Mouse (Mus musculus) thymus, adult 18-20 months (tissue): ENCODE results near the gene Gm37240.

ENCODE experiments used
- DNase-seq, 2 experiments: peaks; one replicate each; pipeline ENCODE4 v3.0.0; 2022; ENCODE audit warnings: mixed read lengths in 2 of 2

Gene Gm37240

DNA sequence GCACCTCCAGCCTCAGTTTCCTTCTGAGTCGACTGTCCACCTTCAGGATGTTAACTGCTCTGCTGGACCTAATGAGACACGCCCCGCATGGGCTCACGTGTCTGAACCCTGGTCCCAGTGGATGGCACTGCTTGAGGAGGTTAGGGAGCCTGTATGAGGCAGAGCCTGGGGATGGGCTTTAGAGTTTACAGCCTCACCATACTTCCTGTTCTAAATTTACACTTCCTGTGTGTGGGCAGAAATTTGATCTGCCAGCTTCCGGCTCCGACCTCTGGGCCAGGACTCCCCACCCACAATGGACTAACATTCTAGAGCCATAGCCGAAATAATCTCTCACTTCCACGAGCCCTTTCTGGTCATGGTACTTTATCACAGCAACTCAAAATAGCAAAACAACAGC, 1340.1 kb downstream of the Gm37240 start:
- peak; percentile 3 to 9 for DNase-seq

DNA sequence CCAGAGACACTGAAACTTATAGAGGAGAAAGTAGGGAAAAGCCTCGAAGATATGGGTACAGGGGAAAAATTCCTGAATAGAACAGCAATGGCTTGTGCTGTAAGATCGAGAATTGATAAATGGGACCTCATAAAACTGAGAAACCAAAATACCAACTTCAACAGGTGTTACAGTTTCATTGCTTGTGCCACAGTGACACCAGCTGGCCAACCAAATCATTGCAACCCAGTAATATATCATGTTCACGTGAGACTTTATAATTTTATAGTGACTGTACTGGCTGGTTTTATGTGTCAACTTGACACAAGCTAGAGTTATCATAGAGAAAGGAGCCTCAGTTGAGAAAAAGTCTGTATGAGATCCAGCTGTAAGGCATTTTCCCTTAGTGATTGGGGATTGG, 1344.9 kb downstream of the Gm37240 start:
- peak in 1 of 2 experiments; percentile 9 for DNase-seq

DNA sequence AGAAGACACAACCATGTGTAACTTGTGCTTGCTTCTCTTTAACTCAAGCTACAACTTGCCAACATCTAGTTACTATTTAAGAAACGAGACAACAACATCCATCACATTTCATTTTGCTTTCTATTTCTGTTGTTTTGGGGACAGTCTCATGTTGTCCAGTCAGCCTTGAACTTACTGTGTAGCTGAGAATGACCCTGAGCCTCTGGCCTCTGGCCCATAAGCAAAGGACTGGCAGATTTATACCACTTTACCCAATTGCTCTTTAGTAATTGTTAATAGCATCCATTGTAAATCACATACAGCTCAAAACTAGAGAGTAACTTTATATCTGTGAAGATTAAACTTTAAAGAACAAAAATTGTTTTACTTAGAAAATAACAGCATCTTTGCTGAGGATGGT, 1345.4 kb downstream of the Gm37240 start:
- DNase-seq = no peak

DNA sequence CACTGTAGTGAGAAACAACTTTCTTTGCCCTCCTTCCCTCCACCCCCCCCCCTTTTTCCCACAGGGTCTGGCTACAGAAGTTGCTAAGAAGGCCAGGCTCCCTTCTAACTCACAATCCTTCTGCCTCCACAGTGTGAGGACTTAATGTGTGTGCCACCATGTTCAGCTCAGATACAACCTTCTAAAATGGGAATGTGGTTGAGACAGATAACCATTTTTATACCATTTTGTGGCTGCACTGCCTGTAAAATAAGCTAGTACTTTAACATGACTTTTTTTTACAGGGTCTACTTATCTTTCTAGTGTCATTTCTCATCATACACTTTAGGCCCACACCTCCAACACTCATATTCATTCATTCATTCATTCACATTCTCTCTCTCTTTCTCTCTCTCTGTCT, 1346.7 kb downstream of the Gm37240 start:
- DNase-seq = no peak

DNA sequence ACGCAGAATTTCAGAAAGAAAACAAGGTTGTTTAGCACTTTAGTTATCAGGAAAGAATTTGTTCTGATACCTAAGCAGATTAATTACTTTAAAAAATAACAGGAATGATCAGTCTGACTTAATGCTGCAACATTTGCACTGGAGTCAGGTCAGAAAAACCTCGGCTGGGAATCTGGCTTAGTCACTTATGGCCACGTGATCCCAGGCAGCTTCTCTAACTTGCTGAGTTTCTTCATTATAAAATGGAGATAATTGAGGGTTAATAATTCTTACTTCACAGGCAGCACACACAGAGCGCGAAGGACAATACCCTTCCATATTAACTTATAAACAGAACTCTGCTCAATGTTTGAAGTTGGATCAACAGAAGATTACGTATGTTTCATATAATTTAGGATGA, 1350.3 kb downstream of the Gm37240 start:
- no peak for DNase-seq

DNA sequence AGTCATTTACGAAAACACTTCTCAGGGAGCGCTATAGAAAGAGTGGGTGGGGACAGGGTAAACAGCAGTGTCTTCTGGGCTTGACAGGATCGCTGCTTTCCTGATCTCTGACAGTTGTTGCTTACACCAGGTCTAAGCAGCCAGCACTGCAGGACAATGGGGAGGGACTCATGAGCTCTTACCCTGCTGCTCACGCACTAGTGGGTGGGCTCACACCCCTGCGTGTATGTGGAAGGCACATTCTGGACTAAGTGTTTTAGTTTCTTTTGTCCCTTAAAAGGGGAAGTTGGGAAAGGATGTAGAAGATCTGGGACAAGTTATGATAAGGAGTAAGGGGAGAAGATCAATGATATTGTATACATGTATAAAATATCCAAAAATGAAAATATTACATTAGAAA, 1354.1 kb downstream of the Gm37240 start:
- no peak for DNase-seq

DNA sequence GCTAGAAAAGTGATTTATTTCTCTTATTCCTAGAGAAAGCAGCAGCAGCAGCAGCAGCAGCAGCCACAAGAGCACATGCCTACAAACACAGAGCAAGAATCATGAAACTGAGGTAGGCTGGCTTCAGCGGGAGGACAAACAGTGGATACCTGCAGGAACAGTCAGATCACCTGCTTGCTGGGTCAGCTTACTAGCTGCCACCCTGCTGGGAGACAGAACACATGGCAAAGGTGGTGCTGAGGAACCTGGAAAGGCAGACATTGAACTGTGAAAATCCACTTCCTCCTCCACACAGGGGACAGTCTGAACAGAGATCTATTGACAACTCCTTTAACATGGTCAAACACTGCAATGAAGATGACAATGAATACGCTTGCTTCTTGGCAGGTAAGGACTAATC, 1358.3 kb downstream of the Gm37240 start:
- DNase-seq = no peak

DNA sequence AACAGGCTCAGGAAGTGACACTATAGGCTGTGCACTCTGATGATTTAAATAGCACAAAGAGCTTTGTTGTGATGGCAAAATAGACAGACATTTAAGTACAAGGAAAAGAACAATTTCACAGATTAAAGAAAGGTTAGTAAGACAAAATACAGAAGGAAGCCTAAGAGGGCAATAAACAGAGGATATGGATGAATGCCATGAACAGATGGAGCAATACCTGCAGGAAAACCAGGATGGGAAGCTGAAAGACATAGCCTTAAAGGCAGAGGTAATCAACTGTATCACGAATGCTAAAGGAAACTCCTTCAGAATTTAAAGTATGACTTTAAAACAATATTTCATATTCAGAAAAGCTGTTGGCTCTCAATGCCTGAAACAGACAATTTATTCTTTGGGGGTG, 1362.4 kb downstream of the Gm37240 start:
- DNase-seq = no peak

DNA sequence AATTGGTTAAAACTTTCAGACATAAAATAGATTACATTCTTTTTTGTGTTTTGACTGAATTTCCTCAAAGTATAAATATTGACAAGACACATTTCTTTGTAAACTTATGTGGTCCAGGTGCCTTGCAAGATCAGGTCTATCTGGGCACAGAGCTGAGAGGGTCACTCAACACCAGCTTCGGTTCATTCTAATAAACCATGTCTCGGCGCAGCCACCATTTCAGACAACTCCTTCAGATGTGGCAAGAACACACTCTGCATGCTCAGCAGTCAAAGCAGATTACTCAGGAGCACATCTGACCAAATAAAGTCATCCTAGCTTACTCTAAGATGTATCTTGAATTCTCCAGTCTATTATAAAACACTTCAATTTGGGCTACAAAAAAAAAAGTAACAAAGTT, 1371.2 kb downstream of the Gm37240 start:
- DNase-seq = no peak

DNA sequence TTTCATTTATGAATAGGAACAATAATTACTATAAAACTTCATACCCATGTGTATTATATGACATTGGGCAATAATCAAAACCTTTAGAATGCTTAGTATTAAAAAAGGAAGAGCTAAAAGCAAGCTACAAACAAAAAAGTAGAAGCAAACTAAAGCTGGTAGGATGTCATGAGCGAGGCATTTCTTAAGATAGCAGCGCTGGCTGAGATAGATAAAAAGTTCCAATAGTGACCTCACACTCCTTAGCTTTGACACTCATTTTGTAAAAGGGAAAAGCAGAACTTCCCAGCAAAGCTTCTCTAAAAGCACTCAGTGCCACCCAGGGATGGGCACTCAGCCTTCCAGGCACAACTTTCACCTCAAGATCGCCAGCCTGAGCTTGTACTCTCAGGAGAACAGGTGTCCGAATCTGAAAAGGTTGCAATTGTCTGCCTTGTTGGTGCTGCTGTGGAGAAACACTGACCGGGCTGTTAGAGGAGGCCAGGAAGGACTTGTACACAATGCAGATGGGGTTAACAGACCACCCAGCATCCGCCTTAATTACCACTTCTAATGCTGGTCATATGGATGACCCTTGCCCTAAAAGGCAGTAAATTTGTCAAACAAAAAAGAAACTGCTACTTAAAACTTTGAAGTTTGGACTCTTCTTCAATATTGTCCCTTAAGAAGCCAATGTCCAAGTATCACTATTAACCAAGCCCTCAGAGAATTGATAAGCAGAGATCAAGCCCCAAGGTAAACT, 1374.4 kb downstream of the Gm37240 start:
- DNase-seq = no peak

DNA sequence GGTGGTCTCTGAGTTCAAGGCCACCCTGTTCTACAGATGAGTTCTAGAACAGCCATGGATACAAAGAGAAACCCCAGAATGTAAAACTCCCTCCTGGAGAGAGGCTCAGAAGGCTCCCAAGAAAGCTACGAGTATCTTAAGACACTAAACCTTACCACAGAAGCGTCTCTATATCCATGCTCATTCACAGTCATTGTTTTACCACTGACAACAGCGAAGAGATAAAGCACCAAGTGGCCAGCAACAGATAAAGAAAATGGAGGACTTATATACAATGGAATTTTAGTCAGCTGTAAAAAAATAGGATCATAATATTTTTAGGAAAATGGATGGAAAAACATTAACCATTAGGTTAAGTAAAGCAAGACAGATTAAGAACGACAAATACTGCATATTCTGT, 1382.1 kb downstream of the Gm37240 start:
- DNase-seq = no peak

DNA sequence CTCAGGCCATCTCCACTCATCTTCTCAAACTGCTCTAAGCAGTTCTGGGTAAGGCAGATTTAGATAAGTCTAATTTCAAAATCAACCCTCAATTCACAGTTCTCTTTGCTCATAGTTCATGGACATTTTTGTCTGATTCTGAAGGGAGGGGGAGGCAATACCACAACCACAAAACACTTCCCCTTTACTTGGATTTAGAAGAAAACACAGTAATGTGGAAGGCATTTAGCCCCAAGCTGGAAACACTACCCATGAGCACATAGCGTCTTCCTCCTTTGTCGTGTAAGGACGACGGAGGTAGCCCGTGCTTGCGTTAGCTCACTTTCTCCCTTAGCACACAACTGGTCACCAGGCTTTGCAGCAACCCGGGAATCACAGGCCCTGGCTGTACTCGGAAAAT, 1383.0 kb downstream of the Gm37240 start:
- no peak for DNase-seq

DNA sequence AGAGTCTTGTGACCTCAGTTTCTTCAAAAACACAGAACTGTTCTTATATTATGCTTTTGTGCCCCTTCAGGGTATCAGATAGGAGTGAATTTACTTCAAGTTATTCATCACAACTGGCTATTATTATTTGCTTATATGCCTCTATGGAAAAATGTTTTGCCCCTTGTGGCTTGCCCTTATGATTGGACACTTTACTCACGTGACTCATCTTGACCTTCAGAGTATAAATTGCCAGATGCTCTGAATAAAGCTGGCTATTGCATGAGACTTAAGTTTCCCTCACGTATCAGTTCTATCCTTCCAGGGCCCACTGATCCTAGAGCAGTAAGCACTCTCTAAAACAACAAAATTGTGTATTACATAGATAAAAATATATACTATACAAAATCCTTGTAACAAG, 1385.2 kb downstream of the Gm37240 start:
- no peak for DNase-seq

DNA sequence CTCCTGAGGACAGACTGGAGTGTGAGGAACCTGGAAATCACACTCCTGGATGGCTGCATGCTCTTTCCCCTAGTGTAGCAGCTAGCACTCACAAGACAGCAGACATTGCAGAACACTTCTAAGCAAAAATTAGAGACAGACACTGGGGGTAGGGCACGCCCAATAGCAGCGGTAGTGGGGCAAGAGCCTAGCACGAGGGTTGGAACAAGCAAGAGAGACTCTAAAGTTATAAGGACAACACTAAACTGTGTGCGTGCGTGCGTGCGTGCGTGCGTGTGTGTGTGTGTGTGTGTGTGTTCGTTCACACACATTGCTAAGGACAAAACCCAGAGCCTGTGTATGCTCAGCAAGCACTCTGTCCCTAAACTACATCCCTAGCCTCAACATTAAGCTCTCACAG, 1386.8 kb downstream of the Gm37240 start:
- DNase-seq = no peak

DNA sequence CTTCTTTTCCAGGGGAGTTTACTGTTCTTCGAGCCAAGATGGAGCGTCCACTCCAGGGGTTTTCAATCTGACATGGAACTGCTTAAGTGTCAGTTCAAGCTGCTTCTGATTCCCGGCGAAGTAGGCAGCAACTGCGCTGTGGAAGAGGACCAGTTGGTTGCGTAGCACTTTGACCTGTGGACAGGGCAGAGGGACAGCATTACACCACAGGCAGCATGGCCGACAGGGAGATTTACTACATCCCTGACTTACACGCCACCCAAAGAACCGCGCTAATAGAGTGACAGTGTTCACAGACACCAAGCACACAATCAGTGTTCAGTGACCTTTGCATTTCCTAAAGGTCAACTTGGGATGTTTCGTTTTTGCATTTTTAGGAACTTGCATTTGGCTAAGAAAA, 1389.6 kb downstream of the Gm37240 start:
- no peak for DNase-seq

DNA sequence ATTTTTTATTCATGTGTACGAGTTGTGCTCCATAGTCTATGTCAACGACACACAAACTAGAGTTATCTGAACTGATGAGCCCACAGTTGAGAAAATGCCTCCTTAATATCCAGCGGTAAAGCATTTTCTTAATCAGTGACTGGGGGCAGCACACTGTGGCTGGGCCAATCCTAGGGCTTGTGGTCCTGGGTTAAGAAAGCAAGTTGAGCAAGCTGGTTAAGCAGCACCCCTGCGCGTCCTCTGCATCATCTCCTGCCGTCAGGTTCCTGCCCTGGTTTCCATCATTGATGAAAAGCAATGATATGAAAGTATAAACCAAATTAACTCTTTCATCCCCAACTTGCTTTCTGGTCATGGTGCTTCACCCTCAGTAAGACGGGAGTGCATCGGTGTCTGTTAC, 1394.7 kb downstream of the Gm37240 start:
- no peak for DNase-seq

DNA sequence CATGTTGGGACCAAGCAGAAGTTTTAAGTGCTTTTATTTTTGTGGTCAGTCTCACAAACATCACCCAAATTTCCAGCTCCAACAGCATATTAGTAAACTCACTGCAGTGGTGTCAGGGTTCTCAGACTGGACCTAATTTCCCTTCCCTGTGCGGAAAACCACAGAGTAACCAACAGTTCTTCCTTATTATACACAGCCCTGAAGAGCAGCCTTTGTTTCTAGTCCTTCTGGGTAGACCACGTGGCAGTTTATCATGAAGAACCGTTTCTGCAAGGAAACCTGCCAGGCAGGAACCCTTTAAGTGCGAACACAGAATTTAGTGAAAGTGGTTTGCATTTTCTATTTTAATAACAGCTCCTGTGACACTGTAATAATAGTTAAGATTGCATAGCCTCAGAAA, 1395.2 kb downstream of the Gm37240 start:
- DNase-seq = no peak

DNA sequence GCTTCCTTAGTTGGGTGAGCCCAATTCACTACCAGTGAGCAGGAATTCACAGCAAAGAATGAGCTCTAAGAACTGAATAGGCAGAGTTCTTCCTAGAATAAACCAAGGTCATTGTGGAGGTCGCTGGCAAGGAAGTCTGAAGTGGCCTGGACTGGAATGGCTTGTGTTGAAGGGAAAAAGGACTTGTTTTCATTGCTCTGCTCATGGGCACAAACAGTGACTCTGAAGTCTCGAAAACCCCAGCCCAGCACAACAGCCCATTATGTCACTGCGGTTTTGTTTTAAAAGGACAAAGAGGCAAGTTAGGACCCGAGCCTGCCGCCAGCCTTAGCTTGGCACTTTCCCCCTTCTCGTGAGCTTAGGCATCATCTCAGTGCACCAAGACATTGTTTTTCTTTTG, 1398.6 kb downstream of the Gm37240 start:
- DNase-seq = no peak

DNA sequence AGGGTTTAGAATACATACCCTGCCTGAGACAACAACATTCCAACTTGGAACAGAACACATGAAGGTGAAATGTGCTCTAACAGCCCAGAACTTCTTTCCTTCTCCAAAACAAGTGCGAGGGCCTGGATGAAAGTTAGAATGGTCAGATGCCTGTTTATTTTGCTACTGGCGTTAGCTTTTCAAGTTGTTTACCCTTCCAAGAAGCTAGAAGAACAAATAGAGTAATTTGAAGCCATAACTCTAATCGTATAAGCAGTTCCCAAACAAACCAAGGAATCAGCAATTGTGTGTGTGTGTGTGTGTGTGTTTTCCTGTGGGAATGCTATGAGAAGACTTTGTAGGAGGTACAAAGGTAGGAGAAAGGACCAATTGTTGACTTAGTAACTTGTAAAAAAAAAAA, 1402.4 kb downstream of the Gm37240 start:
- no peak for DNase-seq

DNA sequence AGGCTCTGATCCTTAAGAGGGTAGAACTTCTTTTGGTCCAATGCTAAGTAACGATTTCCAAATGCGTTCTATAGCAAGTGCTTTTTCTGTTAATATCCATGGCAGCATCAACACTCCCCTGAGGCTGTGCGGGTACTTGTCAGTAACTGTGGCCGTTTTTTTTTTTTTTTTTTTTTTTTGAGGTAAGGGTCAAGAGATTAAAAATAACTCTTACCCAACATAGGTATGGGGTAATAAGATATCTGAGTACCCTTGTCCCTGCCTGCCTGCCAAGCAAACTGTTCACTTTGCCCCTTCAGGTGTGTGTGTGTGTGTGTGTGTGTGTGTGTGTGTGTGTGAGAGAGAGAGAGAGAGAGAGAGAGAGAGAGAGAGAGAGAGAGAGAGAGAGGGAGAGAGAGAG, 1403.0 kb downstream of the Gm37240 start:
- no peak for DNase-seq

DNA sequence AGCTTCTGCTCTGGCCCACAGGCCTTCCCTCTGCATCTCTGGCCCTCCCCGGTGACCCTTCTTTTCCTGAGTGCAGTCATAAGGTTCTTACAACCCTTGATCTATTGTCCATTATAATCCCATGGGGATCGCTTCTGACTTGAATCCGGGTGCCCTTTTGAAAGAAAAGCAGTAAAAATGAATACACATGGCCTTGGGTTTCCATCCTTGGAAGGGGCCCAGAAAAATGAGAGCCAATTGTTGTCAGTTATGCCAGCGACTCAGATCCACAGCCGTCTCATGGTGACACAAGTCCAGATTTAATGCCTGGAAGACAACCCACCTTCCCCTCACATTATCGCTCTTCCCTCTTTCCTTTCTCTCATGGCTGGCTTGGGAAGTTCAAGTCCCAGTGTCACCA, 1405.2 kb downstream of the Gm37240 start:
- DNase-seq = no peak

DNA sequence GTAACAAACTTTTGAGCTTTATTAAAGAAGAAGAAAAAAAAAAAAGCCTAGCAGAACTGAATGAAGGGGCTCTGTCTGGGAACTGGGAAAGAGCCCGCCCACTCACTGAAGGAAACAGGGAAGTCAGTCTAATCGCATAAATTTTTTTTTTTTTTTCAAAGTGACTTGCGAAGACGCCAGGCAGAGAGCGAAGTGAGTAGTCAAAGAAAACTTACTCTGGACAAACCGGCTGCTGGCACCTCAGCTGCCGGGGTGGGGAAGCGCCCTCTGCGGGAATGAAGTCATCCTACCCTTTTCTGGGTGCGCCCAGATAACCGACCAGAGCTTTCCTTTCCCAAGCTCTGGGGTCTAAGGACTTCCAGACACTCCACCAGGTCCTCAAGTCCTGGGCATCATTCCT, 1406.2 kb downstream of the Gm37240 start:
- DNase-seq = no peak

DNA sequence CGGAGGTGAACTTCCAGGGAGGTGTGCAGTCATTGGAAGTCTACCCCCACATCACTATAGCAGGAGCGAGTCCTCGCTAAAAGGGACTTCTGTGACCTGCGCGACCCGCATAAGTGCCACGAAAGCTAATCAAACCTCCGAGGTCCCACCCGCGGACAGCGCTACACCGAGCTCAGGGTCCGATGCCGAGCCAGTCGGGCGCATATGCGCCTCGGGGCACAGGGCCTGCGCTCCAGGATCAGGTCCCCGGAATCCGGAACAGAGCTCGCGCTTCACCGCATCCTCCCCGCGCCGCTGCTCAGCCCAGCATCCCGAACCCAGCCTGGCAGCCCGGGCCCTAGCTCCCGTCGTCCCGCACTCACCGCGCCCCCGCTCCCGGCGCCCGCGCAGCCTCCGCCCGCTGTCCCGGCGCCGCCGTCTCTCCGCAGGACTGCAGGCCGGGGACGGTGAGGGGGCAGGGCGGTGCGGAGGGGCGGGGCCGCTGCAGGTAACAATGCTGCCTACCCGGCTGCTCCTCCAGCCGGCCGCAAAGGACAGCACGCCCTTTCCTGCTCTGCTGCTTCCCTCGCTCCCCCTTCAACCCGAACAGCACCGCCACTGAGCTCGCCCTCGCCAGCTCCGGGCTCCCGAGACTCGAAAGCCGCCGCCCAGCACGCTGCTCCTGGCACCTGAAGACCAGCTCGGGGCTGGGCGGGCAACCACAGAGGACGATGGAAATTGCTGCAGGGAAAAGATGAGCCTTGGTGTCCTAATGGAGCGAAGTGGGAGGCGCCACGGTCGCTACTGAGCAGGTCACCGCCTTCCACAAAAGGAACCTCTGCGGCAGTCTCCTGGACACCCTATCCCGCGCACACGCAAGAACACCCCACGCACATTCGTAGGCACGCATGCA, 1407.1 kb downstream of the Gm37240 start, which contains the start of gene Fhdc1:
Gene Fhdc1, minus strand, starts transcription at position 424 of the 892 bp plus-strand sequence.
- peak; percentile 8 to 10 for DNase-seq

DNA sequence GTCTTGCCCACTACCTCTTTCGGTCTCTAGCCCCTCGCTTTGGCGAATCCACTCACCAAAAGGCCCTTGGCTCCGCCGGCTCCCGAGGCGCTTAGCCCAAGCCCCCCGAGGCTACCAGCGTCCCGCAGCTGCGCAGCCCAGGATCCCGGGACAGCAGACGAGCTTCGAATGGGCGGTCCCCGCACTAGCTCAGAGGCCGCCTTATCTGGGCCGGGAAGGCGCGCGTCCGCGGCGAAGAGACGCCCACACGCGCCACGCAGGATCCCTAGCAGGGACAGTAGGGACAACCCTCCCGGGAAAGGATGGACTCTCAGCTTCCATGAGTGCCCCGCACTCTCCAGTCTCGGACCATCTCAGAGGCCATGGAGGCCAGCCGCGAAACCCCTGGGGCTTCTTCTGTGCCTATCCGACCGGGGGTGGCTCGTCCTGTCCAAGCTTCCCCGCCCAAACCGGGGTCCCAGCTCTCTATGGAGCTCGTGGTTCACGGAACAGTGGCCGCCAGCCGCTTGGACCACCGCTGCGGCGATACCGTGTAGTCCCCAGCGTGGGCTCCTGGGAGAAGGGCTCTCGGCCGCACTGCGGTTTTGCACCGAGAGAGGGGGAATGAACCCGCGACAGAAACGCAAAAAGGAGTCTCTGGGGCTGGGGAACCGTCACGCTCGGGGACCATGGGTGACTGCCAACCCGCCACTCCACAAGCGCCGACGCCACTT, 1407.9 kb downstream of the Gm37240 start:
- DNase-seq = no peak
